Mouse (Mus musculus) heart, adult 11 months (tissue): ENCODE measurements at regions not wholly inside any gene's neighbourhood (a gene's known extent, or its start where the extent isn't known, plus 50 kb on each side); places are given as distances from the start of the nearest gene placed in this dataset.
A peak's percentile ranks its signal among the peaks of the same experiment; 100 is the strongest.

Experiments used
- DNase-seq: peaks from one replicate; pipeline ENCODE4 v3.0.0; 2022

DNA sequence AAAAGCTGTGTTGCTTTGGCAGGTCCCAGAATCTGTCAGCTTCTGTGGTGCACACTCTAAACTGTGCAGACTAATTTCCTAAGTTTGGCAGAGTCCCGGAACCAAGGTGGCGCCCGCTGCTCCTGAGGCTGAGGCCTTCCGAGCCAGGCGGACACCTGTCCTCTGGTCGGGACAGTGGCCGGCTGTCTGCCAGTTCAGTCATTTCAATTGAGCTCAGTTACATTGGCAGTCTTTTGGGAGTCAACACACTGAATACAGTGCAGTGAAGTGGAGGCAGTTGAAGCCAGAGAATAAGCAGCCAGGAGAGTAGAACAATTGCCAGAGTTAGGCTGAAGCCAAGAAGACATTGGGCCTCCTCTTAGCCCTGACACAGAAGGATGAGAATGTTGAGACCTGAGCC, 164.2 kb downstream of the Cdh19 start:
- peak; percentile 78 for DNase-seq

DNA sequence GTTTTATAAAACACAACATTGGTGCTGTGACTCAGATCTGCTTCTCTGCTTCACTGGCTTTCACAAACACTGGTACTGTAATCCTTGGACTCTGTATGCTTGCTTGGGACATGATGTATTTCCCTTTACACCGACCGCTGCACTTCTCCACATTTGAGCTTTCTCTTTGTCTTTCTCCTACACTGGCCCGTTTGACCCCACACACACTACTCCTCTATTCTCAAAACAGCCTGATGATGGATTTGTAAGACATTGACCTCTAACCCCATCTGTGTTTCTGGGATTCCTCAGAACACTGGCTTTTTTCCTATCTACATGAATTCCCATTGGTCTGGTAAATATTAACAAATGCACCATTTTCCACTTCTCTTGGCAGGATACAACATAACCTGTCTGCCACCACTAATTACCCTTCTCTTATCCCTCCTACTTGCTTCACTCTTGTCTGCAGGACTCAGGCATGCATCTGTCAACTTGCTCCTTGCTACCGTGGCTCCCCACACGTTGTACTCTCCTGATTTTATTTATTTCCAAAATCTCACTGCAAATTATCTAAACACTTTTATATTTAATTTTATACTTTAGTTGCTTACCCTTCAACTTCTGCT, 178.1 kb downstream of the Cdh19 start:
- no peak for DNase-seq

- no peak for DNase-seq
These were observed 186.8 kb downstream of the Cdh19 start for GRCm38 (mm10) chr1:110790586-110790985.

- no peak for DNase-seq
These were observed 202.0 kb downstream of the Cdh19 start for GRCm38 (mm10) chr1:110775391-110775790.

DNA sequence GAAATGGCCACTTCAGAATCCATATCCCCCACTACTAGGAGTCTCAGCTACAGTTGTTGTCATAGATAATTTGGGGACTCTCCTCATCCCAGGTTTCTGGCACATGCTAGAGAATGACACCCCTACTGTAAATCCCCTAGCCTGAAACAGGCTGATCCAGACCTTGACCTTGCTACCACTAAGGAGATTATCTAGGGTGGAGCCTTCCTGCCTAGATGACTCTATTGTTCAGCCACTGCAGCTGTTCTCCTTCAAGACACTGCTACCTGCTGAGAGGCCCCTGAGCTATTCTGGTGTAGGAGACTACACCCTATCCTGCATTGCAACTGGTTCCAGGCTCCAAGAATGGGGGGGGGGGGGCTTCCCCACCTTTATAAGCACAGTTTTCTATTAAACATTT, 202.5 kb downstream of the Cdh19 start:
- DNase-seq: no peak

- no peak for DNase-seq
These were observed 203.3 kb downstream of the Cdh19 start for GRCm38 (mm10) chr1:110774096-110774495.

GRCm38 (mm10) chr1:110724900-110725299, 252.5 kb downstream of the Cdh19 start:
- no peak for DNase-seq
